Mouse (Mus musculus) E14TG2a.4 (cell line): ENCODE data around the gene Ccdc70.

ENCODE experiments used
- H3K27me3 ChIP-seq: 2 replicates; pipeline ENCODE4 v1.6.1; 2014; ENCODE audit warnings: low read length, control low read depth; ENCODE audit not compliant: insufficient read depth
- H3K36me3 ChIP-seq: 2 replicates; pipeline ENCODE4 v1.6.1; 2014; ENCODE audit warnings: low read length, control low read depth; ENCODE audit not compliant: insufficient read depth
- H3K4me1 ChIP-seq: replicated peaks from 2 replicates; pipeline ENCODE4 v1.6.1; 2014; ENCODE audit warnings: low read depth, low read length, control low read depth
- H3K4me3 ChIP-seq: replicated peaks from 2 replicates; pipeline ENCODE4 v1.5.1; 2014; ENCODE audit warnings: mild to moderate bottlenecking, low read length
- H3K9me3 ChIP-seq: 2 replicates; pipeline ENCODE4 v1.6.1; 2014; ENCODE audit warnings: low read length, control low read depth
- CTCF ChIP-seq: conservative IDR thresholded peaks from 2 replicates; pipeline ENCODE4 v1.5.1; 2014; ENCODE audit warnings: low read length
- NANOG ChIP-seq: IDR thresholded peaks from 2 replicates; pipeline ENCODE4 v1.6.1; 2014; ENCODE audit warnings: borderline replicate concordance, low read length, mixed read lengths
- POU5F1 ChIP-seq: IDR thresholded peaks from 2 replicates; pipeline ENCODE4 v1.6.1; 2014; ENCODE audit warnings: low read length, borderline replicate concordance

Gene Ccdc70

DNA sequence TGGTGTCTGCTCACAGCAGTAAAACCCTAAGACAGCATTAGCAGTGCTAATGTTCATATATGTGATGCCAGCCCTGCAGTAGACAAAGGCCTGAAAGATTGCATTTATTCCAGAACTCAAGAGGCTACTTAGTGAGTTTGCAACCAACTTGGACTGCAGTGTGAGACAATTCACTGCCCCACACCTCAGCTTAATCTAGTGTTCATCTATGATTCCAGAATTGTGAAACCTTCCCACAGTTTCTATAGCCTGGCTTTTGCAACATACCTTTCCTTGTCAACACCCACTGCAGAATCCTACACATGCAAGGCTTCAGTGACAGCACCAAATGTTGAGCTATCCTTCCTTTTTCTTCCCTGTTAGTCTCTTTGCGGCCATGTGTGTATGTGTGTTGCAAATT, 2.9 kb upstream of the Ccdc70 start:
- Histone ChIP-seq H3K27me3 (no peaks in the 10 kb centered on the region), H3K36me3 (no peaks in the 10 kb centered on the region), H3K9me3 (no peaks in the 10 kb centered on the region), H3K4me3 (no peak overlapping the region), H3K4me1 (no peaks in the 10 kb centered on the region)
- TF ChIP-seq CTCF (no peak), POU5F1 (no peak), NANOG (no peak)

- Histone ChIP-seq H3K9me3 (no peaks in the 10 kb centered on the region; the same call in 1 of the 2 replicates), H3K4me3 (no peak overlapping the region), H3K36me3 (no peaks in the 10 kb centered on the region), H3K27me3 (no peaks in the 10 kb centered on the region; the same call in 1 of the 2 replicates), H3K4me1 (no peaks in the 10 kb centered on the region)
- TF ChIP-seq NANOG (no peak), POU5F1 (no peak), CTCF (no peak)
Measured at GRCm38 (mm10) chr8:21978193-21978592, 8.6 kb downstream of the Ccdc70 start.

- Histone ChIP-seq H3K4me1 (no peaks in the 10 kb centered on the region), H3K36me3 (no peaks in the 10 kb centered on the region), H3K27me3 (no peaks in the 10 kb centered on the region), H3K9me3 (no peaks in the 10 kb centered on the region), H3K4me3 (no peak overlapping the region)
- TF ChIP-seq CTCF (peak; percentile 59), NANOG (no peak)
Measured at GRCm38 (mm10) chr8:21981664-21982337, 12.2 kb downstream of the Ccdc70 start.

DNA sequence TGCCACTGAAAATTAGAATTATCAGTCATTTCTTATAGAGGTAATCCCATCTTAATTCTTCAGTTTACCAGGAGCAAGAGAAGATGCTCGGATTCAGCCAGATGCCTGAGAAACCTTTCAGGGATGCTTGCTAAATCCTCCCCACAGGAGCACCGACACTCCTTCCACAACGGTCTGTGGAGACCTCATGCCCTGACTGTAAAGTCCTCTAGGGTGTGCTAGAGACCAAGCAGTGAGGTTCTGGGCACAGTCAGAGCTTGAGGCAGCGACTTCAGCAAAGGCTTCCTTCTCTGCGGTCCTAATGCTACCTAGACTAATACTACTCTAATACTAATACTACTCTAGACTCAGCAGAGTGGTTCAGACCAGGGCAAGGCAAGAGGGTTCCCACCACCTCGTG, 22.6 kb downstream of the Ccdc70 start:
- TF ChIP-seq NANOG (no peak), CTCF (peak; percentile 45), POU5F1 (no peak)
- Histone ChIP-seq H3K4me3 (no peak overlapping the region), H3K36me3 (no peaks in the 10 kb centered on the region)

GRCm38 (mm10) chr8:21995181-21995580, 25.6 kb downstream of the Ccdc70 start:
- Histone ChIP-seq H3K9me3 (no peaks in the 10 kb centered on the region), H3K36me3 (no peaks in the 10 kb centered on the region), H3K4me1 (no peaks in the 10 kb centered on the region), H3K27me3 (0 out of 2 replicates have a peak, but pooled peaks cover 9% of the 10 kb centered on the region), H3K4me3 (no peak overlapping the region)
- TF ChIP-seq POU5F1 (no peak), CTCF (no peak), NANOG (no peak)

More for the DNA sequence above, 22.6 kb downstream of the Ccdc70 start:
- Histone ChIP-seq H3K9me3 (no peaks in the 10 kb centered on the region), H3K27me3 (0 out of 2 replicates have a peak, but pooled peaks cover 9% of the 10 kb centered on the region), H3K4me1 (0 out of 2 replicates have a peak, but pooled peaks cover 2% of the 10 kb centered on the region)

GRCm38 (mm10) chr8:22004750-22005522, 35.4 kb downstream of the Ccdc70 start:
- Histone ChIP-seq H3K36me3 (no peaks in the 10 kb centered on the region), H3K27me3 (no peaks in the 10 kb centered on the region), H3K9me3 (no peaks in the 10 kb centered on the region), H3K4me3 (no peak overlapping the region), H3K4me1 (no peaks in the 10 kb centered on the region; the same call in 1 of the 2 replicates)
- no peak for TF ChIP-seq CTCF
- TF ChIP-seq NANOG: no peak
- no peak for TF ChIP-seq POU5F1

DNA sequence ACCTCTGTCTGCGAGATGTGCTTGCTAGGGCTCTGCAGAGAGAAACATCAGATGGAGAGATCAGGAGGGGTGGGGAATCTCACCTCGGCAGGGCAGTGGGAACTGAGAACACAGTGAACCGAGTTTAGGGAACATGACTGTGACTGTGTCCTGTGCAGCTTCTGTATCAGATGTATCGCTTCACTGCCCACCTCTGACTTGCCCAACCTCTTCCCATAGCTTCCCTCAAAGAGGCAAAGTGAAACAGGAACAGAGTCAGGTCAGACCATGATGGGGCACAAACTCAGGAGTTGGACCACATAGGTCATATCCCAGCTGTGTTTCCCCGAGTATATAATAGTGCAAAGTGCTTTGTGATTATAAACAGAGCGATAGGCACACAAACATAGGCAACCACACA, 36.8 kb downstream of the Ccdc70 start:
- no peak overlapping the region for H3K4me3 ChIP-seq
- no peaks in the 10 kb centered on the region for H3K27me3 ChIP-seq
- no peaks in the 10 kb centered on the region for H3K9me3 ChIP-seq
- TF ChIP-seq CTCF (no peak), NANOG (no peak), POU5F1 (no peak)
- H3K36me3 ChIP-seq: no peaks in the 10 kb centered on the region
- H3K4me1 ChIP-seq: no peaks in the 10 kb centered on the region; the same call in 1 of the 2 replicates

GRCm38 (mm10) chr8:22009403-22009802, 39.8 kb downstream of the Ccdc70 start:
- Histone ChIP-seq H3K4me1 (peaks cover 10% of the 10 kb centered on the region), H3K36me3 (no peaks in the 10 kb centered on the region), H3K4me3 (no peak overlapping the region), H3K27me3 (peaks cover 9% of the 10 kb centered on the region; the same call in 1 of the 2 replicates), H3K9me3 (no peaks in the 10 kb centered on the region)
- TF ChIP-seq NANOG (no peak), CTCF (no peak), POU5F1 (no peak)
